Mouse (Mus musculus) ES-Bruce4 (cell line): ENCODE measurements around the gene Atp1b2. TPM values are rescaled to one million over a fixed set of nuclear protein-coding genes. Genes with fewer than 3 reads are reported as not detected.
"Not testable (repeated sequence)": the region's sequence is repeated elsewhere in the genome, so short reads cannot be mapped to it uniquely, and the experiment has no call there.

Experiments
- H3K27ac ChIP-seq: 2 replicates; pipeline ENCODE4 v1.5.1; 2012; ENCODE audit warnings: low read length, inconsistent platforms; ENCODE audit not compliant: insufficient read depth
- H3K27me3 ChIP-seq: 2 replicates; pipeline ENCODE4 v1.6.1; 2012; ENCODE audit warnings: mild to moderate bottlenecking, low read length, inconsistent platforms; ENCODE audit not compliant: control insufficient read depth, poor library complexity, insufficient read depth, severe bottlenecking
- H3K36me3 ChIP-seq: 2 replicates; pipeline ENCODE4 v1.6.1; 2012; ENCODE audit warnings: inconsistent platforms, mild to moderate bottlenecking, low read length, moderate library complexity; ENCODE audit not compliant: control insufficient read depth, poor library complexity, insufficient read depth, severe bottlenecking
- H3K4me1 ChIP-seq: one replicate; pipeline ENCODE4 v1.8.1; 2011; ENCODE audit warnings: low read length; ENCODE audit not compliant: control insufficient read depth, insufficient read depth
- H3K4me3 ChIP-seq: 2 replicates; pipeline ENCODE4 v1.5.1; 2011; ENCODE audit warnings: low read depth, mild to moderate bottlenecking, low read length
- H3K9ac ChIP-seq: 2 replicates; pipeline ENCODE4 v1.6.1; 2012; ENCODE audit warnings: low read depth, mild to moderate bottlenecking, inconsistent platforms; ENCODE audit not compliant: poor library complexity, severe bottlenecking
- H3K9me3 ChIP-seq: replicated peaks from 2 replicates; pipeline ENCODE4 v1.6.1; 2012; ENCODE audit warnings: mild to moderate bottlenecking, low read length, inconsistent platforms; ENCODE audit not compliant: control insufficient read depth, poor library complexity, insufficient read depth, severe bottlenecking
- CTCF ChIP-seq: IDR thresholded peaks from one replicate; pipeline ENCODE4 v1.8.1; 2011; ENCODE audit warnings: low read depth, low read length
- EP300 ChIP-seq: IDR thresholded peaks from 2 replicates; pipeline ENCODE4 v1.6.1; 2011; ENCODE audit warnings: low read depth, low read length; ENCODE audit not compliant: insufficient read depth
- POLR2A ChIP-seq: IDR thresholded peaks from one replicate; pipeline ENCODE4 v1.8.1; 2011; ENCODE audit warnings: low read length; ENCODE audit not compliant: insufficient read depth
- polyA plus RNA-seq: library from polyadenylated mRNA; stranded (reverse); fragments of >200 nt; gene quantifications from 2 replicates; pipeline ENCODE4 v1.2.4, GENCODE M21; 2011; ENCODE audit warnings: low read depth; ENCODE audit not compliant: missing spikeins, insufficient read depth, insufficient read length

Gene Atp1b2
- polyA plus RNA-seq, 1 experiment, result 20.4 TPM

DNA sequence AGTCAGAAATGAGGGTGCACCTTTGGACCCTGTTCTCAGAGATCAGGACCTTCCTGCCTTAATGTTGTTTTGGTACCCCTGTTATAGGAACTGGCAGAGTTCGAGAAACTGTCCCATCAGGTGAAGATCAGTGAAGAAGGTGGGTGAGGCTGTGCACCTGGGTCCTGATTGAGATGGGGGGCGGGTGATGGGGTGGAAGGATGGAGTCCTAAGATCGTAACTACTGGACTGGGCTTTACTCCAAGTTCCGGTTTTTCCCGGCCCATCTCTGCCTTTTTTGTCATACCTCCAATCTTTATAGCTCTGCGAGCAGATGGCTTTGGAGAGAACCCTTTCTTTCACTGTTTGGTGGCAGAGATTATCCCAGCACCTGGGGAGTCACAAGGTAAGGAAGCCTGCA lies 16.7 kb upstream of the Atp1b2 start:
- peak overlapping the region; percentile 71 for H3K4me3 ChIP-seq
- no peaks in the 10 kb centered on the region for H3K36me3 ChIP-seq
- H3K9ac ChIP-seq, result peak overlapping the region; percentile 55
- no peaks in the 10 kb centered on the region for H3K9me3 ChIP-seq
- no peaks in the 10 kb centered on the region for H3K27me3 ChIP-seq
- H3K4me1 ChIP-seq, result no peaks in the 10 kb centered on the region
- no peak for TF ChIP-seq EP300
- no peak for TF ChIP-seq CTCF
- TF ChIP-seq POLR2A, result no peak
- H3K27ac ChIP-seq, result no peak overlapping the region

DNA sequence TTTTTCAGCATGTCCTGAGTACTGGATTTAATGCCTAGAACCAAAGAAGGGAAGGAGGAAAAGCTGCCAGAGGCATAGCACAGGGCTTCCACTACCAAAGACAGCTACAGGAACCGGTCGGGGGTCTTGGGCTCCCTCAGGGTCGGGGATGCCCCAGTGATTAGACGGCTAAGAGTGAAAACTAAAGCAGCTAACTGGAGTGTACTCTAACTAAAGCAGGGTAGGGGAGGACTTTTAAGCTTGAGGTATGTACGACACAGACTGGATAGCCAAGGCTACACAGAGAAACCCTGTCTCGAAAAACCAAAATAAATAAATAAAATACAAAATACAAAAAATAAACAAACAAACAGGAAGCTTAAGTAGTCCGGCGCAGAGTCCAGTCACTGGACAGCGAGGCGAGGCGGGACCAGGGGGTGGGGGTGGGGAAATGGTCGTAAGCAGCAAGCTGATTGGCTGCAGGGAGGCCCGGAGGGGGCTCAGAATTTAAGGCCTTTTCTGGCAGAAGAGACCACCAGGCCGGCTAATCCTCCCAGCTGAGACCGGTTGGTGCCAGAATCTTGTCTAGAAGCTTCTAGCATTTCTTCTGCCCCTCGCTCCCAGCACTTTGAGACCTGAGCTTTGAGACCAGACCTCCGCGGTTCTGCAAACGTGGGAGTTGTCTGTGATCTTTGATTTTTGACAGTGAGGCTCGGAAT lies 16.0 kb upstream of the Atp1b2 start, which contains the start of gene Sat2:
Sat2 (plus strand) TSS at position 454 of the 698 bp plus-strand sequence.
- Histone ChIP-seq H3K4me3 (peak within 1 kb of the TSS; percentile 71), H3K27me3 (no peaks in the 10 kb centered on the region), H3K4me1 (no peaks in the 10 kb centered on the region), H3K27ac (no peak within 1 kb of the TSS), H3K9me3 (no peaks in the 10 kb centered on the region), H3K9ac (peak within 1 kb of the TSS; percentile 55), H3K36me3 (no peaks in the 10 kb centered on the region)
- no peak for TF ChIP-seq POLR2A
- no peak for TF ChIP-seq CTCF
- no peak for TF ChIP-seq EP300

DNA sequence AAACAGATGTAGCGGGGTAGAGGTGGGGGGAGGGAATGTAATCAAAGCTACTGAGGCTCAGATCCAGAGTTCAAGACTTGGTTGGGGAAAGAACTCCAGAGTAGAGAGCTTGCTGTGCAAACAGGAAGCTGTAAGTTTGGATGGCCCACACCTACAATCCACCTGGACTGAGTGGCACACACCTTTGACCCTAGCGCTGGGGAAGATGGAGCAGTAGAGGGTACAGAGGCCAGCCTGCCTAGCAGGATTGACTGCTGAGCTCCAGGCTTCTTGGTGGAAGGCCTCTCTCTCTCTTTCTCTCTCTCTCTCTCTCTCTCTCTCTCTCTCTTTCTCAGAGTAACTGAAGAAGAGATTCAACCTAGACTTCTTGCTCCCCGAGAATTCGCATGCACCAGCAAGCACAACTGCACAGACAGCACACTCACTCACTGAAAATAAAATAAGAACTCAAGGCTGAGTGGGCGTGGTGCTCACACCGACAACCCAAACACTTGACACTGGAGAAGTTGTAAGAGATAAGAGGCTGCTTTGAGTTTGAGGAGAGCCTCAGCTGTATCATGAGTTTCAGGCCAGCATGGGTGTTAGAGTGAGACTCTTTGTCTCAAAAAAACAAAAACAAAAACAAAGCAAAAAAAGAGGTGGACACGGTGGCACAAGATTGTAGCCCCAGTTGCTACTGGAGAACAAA lies 14.8 kb upstream of the Atp1b2 start:
- Histone ChIP-seq H3K4me1 (no peaks in the 10 kb centered on the region), H3K9me3 (no peaks in the 10 kb centered on the region), H3K27me3 (no peaks in the 10 kb centered on the region), H3K4me3 (no peak overlapping the region), H3K9ac (no peak overlapping the region), H3K36me3 (no peaks in the 10 kb centered on the region), H3K27ac (no peak overlapping the region)
- no peak for TF ChIP-seq EP300

DNA sequence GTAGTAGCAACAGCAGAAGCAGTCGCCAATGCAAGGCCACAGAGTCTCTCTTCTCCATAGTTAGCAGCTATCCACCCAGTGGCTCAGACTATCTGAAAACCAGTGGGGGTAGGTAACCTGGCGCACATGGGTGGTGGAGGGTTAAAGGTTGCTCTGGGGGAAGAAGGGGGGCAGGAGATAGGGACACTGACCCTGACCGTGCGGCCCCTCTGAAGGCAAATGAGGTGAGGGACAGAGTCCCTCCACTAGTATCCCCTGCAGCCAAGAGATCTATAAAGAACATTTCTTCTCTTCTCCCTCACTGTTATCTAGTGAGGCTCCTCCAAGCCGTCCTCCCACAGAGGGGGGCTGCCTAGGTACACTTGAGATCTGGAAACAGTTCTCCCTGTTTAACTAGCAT lies 12.1 kb upstream of the Atp1b2 start, which contains the start of gene Shbg:
Shbg (minus strand) TSS at position 101 of the 400 bp plus-strand sequence.
- H3K36me3 ChIP-seq, result no peaks in the 10 kb centered on the region
- no peaks in the 10 kb centered on the region for H3K27me3 ChIP-seq
- no peak within 1 kb of the TSS for H3K27ac ChIP-seq
- H3K9ac ChIP-seq, result no peak within 1 kb of the TSS
- no peak within 1 kb of the TSS for H3K4me3 ChIP-seq
- H3K9me3 ChIP-seq, result no peaks in the 10 kb centered on the region
- TF ChIP-seq EP300 (no peak), CTCF (no peak), POLR2A (no peak)
- H3K4me1 ChIP-seq, result peaks cover 3% of the 10 kb centered on the region

DNA sequence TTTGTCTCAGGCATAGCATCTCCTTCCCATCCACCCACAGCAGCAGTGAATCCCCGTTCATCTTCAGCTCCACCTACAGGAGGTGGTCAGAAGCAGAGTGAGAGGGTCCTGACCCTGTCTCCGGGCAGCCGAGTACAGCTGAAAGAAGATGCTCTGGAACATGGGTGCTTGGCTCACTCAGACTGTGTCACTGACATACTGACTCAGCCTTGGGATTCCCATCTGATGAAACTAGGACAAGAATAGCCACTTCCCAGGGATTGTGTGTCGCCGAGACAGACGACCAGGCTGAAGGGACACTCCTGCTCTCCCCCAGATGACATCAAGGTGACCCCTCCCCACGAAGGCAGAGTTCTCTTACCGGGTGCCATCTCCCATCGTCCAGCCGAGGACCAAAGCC lies 11.0 kb upstream of the Atp1b2 start:
- Histone ChIP-seq H3K27ac (no peak overlapping the region), H3K4me1 (peaks cover 3% of the 10 kb centered on the region), H3K36me3 (no peaks in the 10 kb centered on the region), H3K9ac (no peak overlapping the region), H3K27me3 (no peaks in the 10 kb centered on the region), H3K9me3 (no peaks in the 10 kb centered on the region), H3K4me3 (no peak overlapping the region)
- TF ChIP-seq CTCF, result no peak

DNA sequence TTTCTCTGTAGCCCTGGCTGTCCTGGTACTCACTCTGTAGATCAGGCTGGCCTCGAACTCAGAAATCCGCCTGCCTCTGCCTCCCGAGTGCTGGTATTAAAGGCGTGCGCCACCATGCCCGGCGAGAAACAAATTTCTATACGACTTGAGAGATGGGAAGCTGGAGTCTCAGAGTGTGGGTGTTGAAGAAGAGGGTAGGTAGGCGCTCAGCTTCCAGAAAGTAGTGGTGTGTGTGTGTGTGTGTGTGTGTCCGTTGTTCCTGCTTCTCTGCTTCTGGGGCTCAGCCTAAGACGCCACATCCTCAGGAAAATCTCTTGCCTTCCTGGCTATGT lies 8.5 kb upstream of the Atp1b2 start:
- peak overlapping the region; percentile 15; the same call in 1 of the 2 replicates for H3K9ac ChIP-seq
- H3K27ac ChIP-seq, H3K9me3 ChIP-seq, H3K36me3 ChIP-seq, H3K4me1 ChIP-seq, H3K27me3 ChIP-seq: not testable (repeated sequence)
- peak overlapping the region; percentile 25 for H3K4me3 ChIP-seq
